Mouse (Mus musculus): ENCODE data around the gene Zdhhc3. TPM values are rescaled to one million over a fixed set of nuclear protein-coding genes. Genes with fewer than 3 reads are reported as not detected.
A peak's percentile ranks its signal among the peaks of the same experiment; 100 is the strongest.

Gene Zdhhc3
- polyA plus RNA-seq (2015; fragmentation: Nextera tagmentation; extraction: Ambion mirVana): 88.7 and 92.7 TPM in 2 replicates

- H3K9me3 ChIP-seq (ENCODE audit: control insufficient read depth, low read length): no peaks in the 10 kb centered on the region
- H3K4me3 ChIP-seq (ENCODE audit: low read length): peak within 1 kb of the TSS; percentile 94
- peak within 1 kb of the TSS; percentile 67 for H3K4me2 ChIP-seq (ENCODE audit: low read length)
- under 1% methylated on average over 73 of the region's 79 CpGs for WGBS
- peak within 1 kb of the TSS; percentile 98 for H3K9ac ChIP-seq (ENCODE audit: low read depth, low read length)
- peak within 1 kb of the TSS; percentile 93 for H3K27ac ChIP-seq (ENCODE audit: low read depth, low read length)
- peaks cover 3% of the 10 kb centered on the region; the same call in 1 of the 2 replicates for H3K36me3 ChIP-seq (ENCODE audit: control insufficient read depth, insufficient read depth, low read length)
- H3K4me1 ChIP-seq (ENCODE audit: control insufficient read depth, insufficient read depth, low read depth, low read length): peaks cover 18% of the 10 kb centered on the region
- ATAC-seq: peak; percentile 95
- no peaks in the 10 kb centered on the region for H3K27me3 ChIP-seq (replicated peaks; ENCODE audit: control insufficient read depth, insufficient read depth, low read length)
Measured at GRCm38 (mm10) chr9:123112805-123113521, at the start of gene Zdhhc3, which contains the start of gene Exosc7. Zdhhc3 (minus strand) TSS chr9:123113205. Exosc7 (plus strand) TSS chr9:123113215.

GRCm38 (mm10) chr9:123161792-123162191 lies 48.8 kb upstream of the Zdhhc3 start:
- 77% methylated on average over 2 of the region's 2 CpGs for WGBS
- no peak for ATAC-seq
- Histone ChIP-seq H3K36me3 (ENCODE audit: control insufficient read depth, insufficient read depth, low read length) (no peaks in the 10 kb centered on the region), H3K9me3 (ENCODE audit: control insufficient read depth, low read length) (no peaks in the 10 kb centered on the region), H3K4me2 (ENCODE audit: low read length) (no peak overlapping the region), H3K9ac (ENCODE audit: low read depth, low read length) (no peak overlapping the region), H3K27me3 (replicated peaks; ENCODE audit: control insufficient read depth, insufficient read depth, low read length) (no peaks in the 10 kb centered on the region), H3K4me1 (ENCODE audit: control insufficient read depth, insufficient read depth, low read depth, low read length) (no peaks in the 10 kb centered on the region), H3K27ac (ENCODE audit: low read depth, low read length) (no peak overlapping the region), H3K4me3 (ENCODE audit: low read length) (no peak overlapping the region)

GRCm38 (mm10) chr9:123159330-123159729 lies 46.3 kb upstream of the Zdhhc3 start:
- peak; percentile 54; the same call in 1 of the 2 replicates for ATAC-seq

GRCm38 (mm10) chr9:123158125-123158836 lies 45.3 kb upstream of the Zdhhc3 start:
- no peak overlapping the region for H3K4me2 ChIP-seq (ENCODE audit: low read length)
- H3K36me3 ChIP-seq (ENCODE audit: control insufficient read depth, insufficient read depth, low read length): no peaks in the 10 kb centered on the region
- peak; percentile 43; the same call in 1 of the 2 replicates for ATAC-seq
- no peak overlapping the region for H3K27ac ChIP-seq (ENCODE audit: low read depth, low read length)
- H3K4me3 ChIP-seq (ENCODE audit: low read length): no peak overlapping the region
- H3K27me3 ChIP-seq (replicated peaks; ENCODE audit: control insufficient read depth, insufficient read depth, low read length): peaks cover 3% of the 10 kb centered on the region; the same call in 1 of the 2 replicates
- WGBS: 58% methylated on average over 8 of the region's 8 CpGs
- H3K9ac ChIP-seq (ENCODE audit: low read depth, low read length): no peak overlapping the region
- H3K4me1 ChIP-seq (ENCODE audit: control insufficient read depth, insufficient read depth, low read depth, low read length): no peaks in the 10 kb centered on the region
- no peaks in the 10 kb centered on the region for H3K9me3 ChIP-seq (ENCODE audit: control insufficient read depth, low read length)

More at GRCm38 (mm10) chr9:123159330-123159729, 46.3 kb upstream of the Zdhhc3 start:
- Histone ChIP-seq H3K4me2 (ENCODE audit: low read length) (no peak overlapping the region), H3K4me3 (ENCODE audit: low read length) (no peak overlapping the region), H3K27ac (ENCODE audit: low read depth, low read length) (no peak overlapping the region), H3K36me3 (ENCODE audit: control insufficient read depth, insufficient read depth, low read length) (no peaks in the 10 kb centered on the region), H3K4me1 (ENCODE audit: control insufficient read depth, insufficient read depth, low read depth, low read length) (no peaks in the 10 kb centered on the region), H3K9ac (ENCODE audit: low read depth, low read length) (no peak overlapping the region), H3K9me3 (ENCODE audit: control insufficient read depth, low read length) (no peaks in the 10 kb centered on the region), H3K27me3 (replicated peaks; ENCODE audit: control insufficient read depth, insufficient read depth, low read length) (peaks cover 3% of the 10 kb centered on the region; the same call in 1 of the 2 replicates)
- WGBS: 61% methylated on average over 7 of the region's 7 CpGs

GRCm38 (mm10) chr9:123157699-123158098 lies 44.7 kb upstream of the Zdhhc3 start:
- Histone ChIP-seq H3K9ac (ENCODE audit: low read depth, low read length) (no peak overlapping the region), H3K9me3 (ENCODE audit: control insufficient read depth, low read length) (no peaks in the 10 kb centered on the region), H3K4me3 (ENCODE audit: low read length) (no peak overlapping the region), H3K4me2 (ENCODE audit: low read length) (no peak overlapping the region), H3K27me3 (replicated peaks; ENCODE audit: control insufficient read depth, insufficient read depth, low read length) (peaks cover 3% of the 10 kb centered on the region; the same call in 1 of the 2 replicates), H3K4me1 (ENCODE audit: control insufficient read depth, insufficient read depth, low read depth, low read length) (no peaks in the 10 kb centered on the region), H3K36me3 (ENCODE audit: control insufficient read depth, insufficient read depth, low read length) (no peaks in the 10 kb centered on the region), H3K27ac (ENCODE audit: low read depth, low read length) (no peak overlapping the region)
- ATAC-seq: no peak

GRCm38 (mm10) chr9:123156910-123157361 lies 43.9 kb upstream of the Zdhhc3 start:
- H3K9me3 ChIP-seq (ENCODE audit: control insufficient read depth, low read length): no peaks in the 10 kb centered on the region
- no peaks in the 10 kb centered on the region for H3K4me1 ChIP-seq (ENCODE audit: control insufficient read depth, insufficient read depth, low read depth, low read length)
- no peaks in the 10 kb centered on the region for H3K36me3 ChIP-seq (ENCODE audit: control insufficient read depth, insufficient read depth, low read length)
- no peak overlapping the region for H3K9ac ChIP-seq (ENCODE audit: low read depth, low read length)
- peaks cover 3% of the 10 kb centered on the region; the same call in 1 of the 2 replicates for H3K27me3 ChIP-seq (replicated peaks; ENCODE audit: control insufficient read depth, insufficient read depth, low read length)
- H3K4me2 ChIP-seq (ENCODE audit: low read length): peak overlapping the region; percentile 32
- H3K4me3 ChIP-seq (ENCODE audit: low read length): peak overlapping the region; percentile 16
- no peak overlapping the region for H3K27ac ChIP-seq (ENCODE audit: low read depth, low read length)
- ATAC-seq: peak; percentile 53
- 39% methylated on average over 29 of the region's 30 CpGs for WGBS

GRCm38 (mm10) chr9:123153121-123153520 lies 40.1 kb upstream of the Zdhhc3 start:
- Histone ChIP-seq H3K9ac (ENCODE audit: low read depth, low read length) (no peak overlapping the region), H3K4me3 (ENCODE audit: low read length) (no peak overlapping the region), H3K4me2 (ENCODE audit: low read length) (no peak overlapping the region), H3K27me3 (replicated peaks; ENCODE audit: control insufficient read depth, insufficient read depth, low read length) (peaks cover 3% of the 10 kb centered on the region; the same call in 1 of the 2 replicates), H3K4me1 (ENCODE audit: control insufficient read depth, insufficient read depth, low read depth, low read length) (no peaks in the 10 kb centered on the region), H3K27ac (ENCODE audit: low read depth, low read length) (no peak overlapping the region), H3K9me3 (ENCODE audit: control insufficient read depth, low read length) (no peaks in the 10 kb centered on the region), H3K36me3 (ENCODE audit: control insufficient read depth, insufficient read depth, low read length) (no peaks in the 10 kb centered on the region)
- 97% methylated on average over 2 of the region's 2 CpGs for WGBS
- ATAC-seq: no peak

- ATAC-seq: no peak
- H3K4me2 ChIP-seq (ENCODE audit: low read length): no peak overlapping the region
- H3K4me1 ChIP-seq (ENCODE audit: control insufficient read depth, insufficient read depth, low read depth, low read length): no peaks in the 10 kb centered on the region
- H3K9ac ChIP-seq (ENCODE audit: low read depth, low read length): no peak overlapping the region
- H3K27ac ChIP-seq (ENCODE audit: low read depth, low read length): no peak overlapping the region
- WGBS: 85% methylated on average over 3 of the region's 3 CpGs
- H3K9me3 ChIP-seq (ENCODE audit: control insufficient read depth, low read length): no peaks in the 10 kb centered on the region
- no peak overlapping the region for H3K4me3 ChIP-seq (ENCODE audit: low read length)
- peaks cover 3% of the 10 kb centered on the region; the same call in 1 of the 2 replicates for H3K27me3 ChIP-seq (replicated peaks; ENCODE audit: control insufficient read depth, insufficient read depth, low read length)
- H3K36me3 ChIP-seq (ENCODE audit: control insufficient read depth, insufficient read depth, low read length): no peaks in the 10 kb centered on the region
Measured at GRCm38 (mm10) chr9:123152026-123152425, 39.0 kb upstream of the Zdhhc3 start.

- no peak for ATAC-seq
Measured at GRCm38 (mm10) chr9:123151561-123151960, 38.6 kb upstream of the Zdhhc3 start.

More at GRCm38 (mm10) chr9:123151561-123151960, 38.6 kb upstream of the Zdhhc3 start:
- H3K4me2 ChIP-seq (ENCODE audit: low read length): no peak overlapping the region
- no peak overlapping the region for H3K9ac ChIP-seq (ENCODE audit: low read depth, low read length)
- H3K27ac ChIP-seq (ENCODE audit: low read depth, low read length): no peak overlapping the region
- H3K4me1 ChIP-seq (ENCODE audit: control insufficient read depth, insufficient read depth, low read depth, low read length): no peaks in the 10 kb centered on the region
- no peaks in the 10 kb centered on the region for H3K9me3 ChIP-seq (ENCODE audit: control insufficient read depth, low read length)
- H3K27me3 ChIP-seq (replicated peaks; ENCODE audit: control insufficient read depth, insufficient read depth, low read length): peaks cover 3% of the 10 kb centered on the region; the same call in 1 of the 2 replicates
- WGBS: 52% methylated on average over 1 of the region's 1 CpGs
- no peak overlapping the region for H3K4me3 ChIP-seq (ENCODE audit: low read length)
- H3K36me3 ChIP-seq (ENCODE audit: control insufficient read depth, insufficient read depth, low read length): no peaks in the 10 kb centered on the region

Data from hindbrain, embryonic 16.5 days (tissue).